ENCODE assay signal across 8 mouse cellular contexts in the genomic region with DNA sequence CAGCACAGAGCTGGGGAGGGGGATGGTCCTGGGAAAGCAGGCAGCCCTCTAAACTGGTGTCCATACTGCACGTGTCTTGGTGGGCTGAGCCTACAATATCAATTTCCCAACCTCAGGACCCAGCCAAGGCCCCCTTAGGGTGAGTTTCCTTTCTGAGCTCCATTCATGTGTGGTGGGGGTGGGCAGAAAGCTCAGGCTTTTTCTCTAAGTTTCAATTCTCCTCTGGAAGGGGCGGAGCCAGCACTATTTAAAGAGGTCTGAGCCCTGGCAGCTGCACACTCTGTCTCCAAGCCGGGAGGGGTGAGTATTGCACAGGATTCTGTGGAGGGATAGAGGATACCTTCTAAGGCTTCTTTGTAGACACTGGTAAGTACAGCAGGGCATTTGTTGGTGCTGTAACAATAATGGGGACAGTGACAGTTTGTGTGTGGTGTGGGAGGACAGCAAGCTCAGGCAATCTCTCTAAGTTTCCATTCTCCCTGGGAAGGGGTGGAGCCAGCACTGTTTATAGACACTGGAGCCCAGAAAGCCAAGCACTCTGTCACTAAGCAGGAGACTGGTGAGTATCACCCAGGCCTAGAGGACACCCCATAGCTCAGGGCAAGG. TPM values are rescaled to one million over a fixed set of nuclear protein-coding genes. Genes with fewer than 3 reads are reported as not detected.
A peak's percentile ranks its signal among the peaks of the same experiment; 100 is the strongest.
DNase-seq lines count a peak whose midpoint lies in the region; ATAC-seq and TF ChIP-seq lines count a peak whose summit lies in the region.

No protein-coding gene starts in this region.

- WGBS in forebrain, embryonic 12.5 days, result 5% methylated on average over 3 of the region's 3 CpGs
- WGBS in heart, embryonic 15.5 days, result 5% methylated on average over 3 of the region's 3 CpGs
- WGBS in kidney, postnatal 0 days, result 13% methylated on average over 3 of the region's 3 CpGs
- 5% methylated on average over 3 of the region's 3 CpGs for WGBS in midbrain, embryonic 15.5 days

- H3K4me2 ChIP-seq in forebrain, embryonic 12.5 days, result peak overlapping the region; percentile 31
- peak overlapping the region; percentile 62 for H3K4me2 ChIP-seq in heart, embryonic 15.5 days
- H3K4me2 ChIP-seq in kidney, postnatal 0 days (ENCODE audit: low read length), result peak overlapping the region; percentile 56
- H3K4me2 ChIP-seq in midbrain, embryonic 15.5 days, result peak overlapping the region; percentile 15; the same call in 1 of the 2 replicates

- DNase-seq in urinary bladder, postnatal 14 days (ENCODE audit: low spot score), result peak; percentile 66
- no peak for DNase-seq in urinary bladder, postnatal 10 days (ENCODE audit: low spot score)
- peak; percentile 88 for DNase-seq in kidney, postnatal 0 days (ENCODE audit: low spot score)
- DNase-seq in liver, result peak; percentile 44
- DNase-seq in spleen, postnatal 10 days (ENCODE audit: low spot score in 2 of 2), result peak; percentile 10 to 70

- H3K27me3 ChIP-seq in forebrain, embryonic 12.5 days, result no peaks in the 10 kb centered on the region
- H3K27me3 ChIP-seq in heart, embryonic 15.5 days, result no peaks in the 10 kb centered on the region
- H3K27me3 ChIP-seq in kidney, postnatal 0 days (ENCODE audit: insufficient read depth, low read length), result no peaks in the 10 kb centered on the region
- H3K27me3 ChIP-seq in midbrain, embryonic 15.5 days (replicated peaks), result no peaks in the 10 kb centered on the region

- peak overlapping the region; percentile 75 for H3K27ac ChIP-seq in forebrain, embryonic 12.5 days
- peak overlapping the region; percentile 88 for H3K27ac ChIP-seq in heart, embryonic 15.5 days
- peak overlapping the region; percentile 94 for H3K27ac ChIP-seq in kidney, postnatal 0 days
- H3K27ac ChIP-seq in midbrain, embryonic 15.5 days, result peak overlapping the region; percentile 19; the same call in 1 of the 2 replicates

- no peaks in the 10 kb centered on the region for H3K9me3 ChIP-seq in forebrain, embryonic 12.5 days
- no peaks in the 10 kb centered on the region for H3K9me3 ChIP-seq in heart, embryonic 15.5 days (replicated peaks)
- H3K9me3 ChIP-seq in kidney, postnatal 0 days (replicated peaks; ENCODE audit: low read length), result no peaks in the 10 kb centered on the region
- no peaks in the 10 kb centered on the region for H3K9me3 ChIP-seq in midbrain, embryonic 15.5 days

- no peak overlapping the region for H3K9ac ChIP-seq in forebrain, embryonic 12.5 days
- no peak overlapping the region for H3K9ac ChIP-seq in heart, embryonic 15.5 days
- 0 out of 2 replicates have a peak overlapping the region, but pooled peaks have one; percentile 14 for H3K9ac ChIP-seq in kidney, postnatal 0 days (ENCODE audit: low read depth, low read length)
- H3K9ac ChIP-seq in midbrain, embryonic 15.5 days, result no peak overlapping the region

- H3K4me1 ChIP-seq in forebrain, embryonic 12.5 days, result peaks cover 30% of the 10 kb centered on the region
- H3K4me1 ChIP-seq in heart, embryonic 15.5 days (replicated peaks), result peaks cover 31% of the 10 kb centered on the region
- peaks cover 6% of the 10 kb centered on the region; the same call in 1 of the 2 replicates for H3K4me1 ChIP-seq in kidney, postnatal 0 days (replicated peaks; ENCODE audit: insufficient read depth, low read length)
- 0 out of 2 replicates have a peak, but pooled peaks cover 12% of the 10 kb centered on the region for H3K4me1 ChIP-seq in midbrain, embryonic 15.5 days

- ATAC-seq in forebrain, embryonic 12.5 days (ENCODE audit: low FRiP score), result peak; percentile 91
- ATAC-seq in heart, embryonic 15.5 days (replicated peaks; ENCODE audit: insufficient number of reproducible peaks, insufficient read depth, low FRiP score, low read depth), result peak; percentile 81
- ATAC-seq in kidney, postnatal 0 days (replicated peaks; ENCODE audit: low FRiP score, low read depth), result peak; percentile 64
- peak; percentile 84 for ATAC-seq in midbrain, embryonic 15.5 days (replicated peaks)

- H3K36me3 ChIP-seq in forebrain, embryonic 12.5 days (replicated peaks), result no peaks in the 10 kb centered on the region
- no peaks in the 10 kb centered on the region for H3K36me3 ChIP-seq in heart, embryonic 15.5 days
- H3K36me3 ChIP-seq in kidney, postnatal 0 days (ENCODE audit: insufficient read depth, low read length), result 0 out of 2 replicates have a peak, but pooled peaks cover 6% of the 10 kb centered on the region
- no peaks in the 10 kb centered on the region for H3K36me3 ChIP-seq in midbrain, embryonic 15.5 days (replicated peaks)

- TF ChIP-seq CTCF in kidney, postnatal 0 days (IDR thresholded peaks at IDR 0.05; ENCODE audit: low read depth), result no peak

- no peak overlapping the region for H3K4me3 ChIP-seq in forebrain, embryonic 12.5 days (replicated peaks)
- peak overlapping the region; percentile 40 for H3K4me3 ChIP-seq in heart, embryonic 15.5 days
- peak overlapping the region; percentile 28 for H3K4me3 ChIP-seq in kidney, postnatal 0 days (replicated peaks; ENCODE audit: low read depth, low read length)
- no peak overlapping the region for H3K4me3 ChIP-seq in midbrain, embryonic 15.5 days

RNA-seq across cellular contexts. Expression of a gene that starts 21.3 kb away (rescaled TPM):
- not detected in 2 replicates for polyA plus RNA-seq in forebrain, embryonic 12.5 days (2016; fragmentation: Nextera tagmentation; extraction: Ambion mirVana)
- polyA plus RNA-seq in heart, embryonic 15.5 days (2015; fragmentation: Nextera tagmentation; extraction: Ambion mirVana), result not detected in 2 replicates
- polyA plus RNA-seq in kidney, postnatal 0 days (2015; fragmentation: Nextera tagmentation; extraction: Ambion mirVana), result not detected in 2 replicates
- not detected in 2 replicates for polyA plus RNA-seq in midbrain, embryonic 15.5 days (2015; fragmentation: Nextera tagmentation; extraction: Ambion mirVana)

Comparison
In these comparisons a context has a peak if more than half of its experiments do, and no peak if none do; other contexts are left out.
1. H3K27ac ChIP-seq: peak in every context shown above with its lines; median percentile 94 in kidney, postnatal 0 days; 88 in heart, embryonic 15.5 days; 75 in forebrain, embryonic 12.5 days; 19 in midbrain, embryonic 15.5 days.
2. H3K4me3 ChIP-seq: peak in heart, embryonic 15.5 days (single experiment) and kidney, postnatal 0 days (single experiment); none in forebrain, embryonic 12.5 days (single experiment) and midbrain, embryonic 15.5 days (single experiment).
3. Peak in every context shown above with its lines, with median percentiles within 50 percentile points of each other: ATAC-seq and H3K4me2 ChIP-seq.